Comparison of ENCODE assay signal across 8 mouse cellular contexts in the genomic region with DNA sequence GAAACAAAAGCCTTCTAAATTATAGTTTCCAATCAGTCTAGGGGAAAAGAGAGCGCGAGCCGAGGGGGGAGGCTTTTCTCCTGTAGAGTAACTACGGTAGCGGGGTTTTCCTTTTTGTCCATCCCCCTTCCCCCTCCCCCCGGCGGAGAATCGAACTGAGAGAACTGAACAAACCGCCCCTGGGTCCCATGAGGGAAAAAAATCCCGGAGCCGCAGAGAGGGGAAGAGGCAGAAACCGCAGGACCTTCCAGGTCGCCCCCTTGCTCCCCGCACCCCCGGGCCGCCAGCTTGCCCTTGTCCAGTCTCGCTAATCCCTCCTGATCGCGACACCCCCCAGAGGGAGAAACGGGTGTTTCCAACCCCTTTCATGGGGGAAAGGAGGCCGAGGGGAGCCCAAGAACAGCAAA. TPM values are rescaled to one million over a fixed set of nuclear protein-coding genes. Genes with fewer than 3 reads are reported as not detected.
A peak's percentile ranks its signal among the peaks of the same experiment; 100 is the strongest.
DNase-seq lines count a peak whose midpoint lies in the region; ATAC-seq and TF ChIP-seq lines count a peak whose summit lies in the region.

No protein-coding gene starts in this region.

- H3K4me2 ChIP-seq in forebrain, embryonic 13.5 days, result peak overlapping the region; percentile 75
- peak overlapping the region; percentile 92 for H3K4me2 ChIP-seq in lung, embryonic 16.5 days (ENCODE audit: low read depth, low read length)

- no peaks in the 10 kb centered on the region for H3K27me3 ChIP-seq in G1E (ENCODE audit: insufficient read depth, low read length)
- no peaks in the 10 kb centered on the region for H3K27me3 ChIP-seq in forebrain, embryonic 13.5 days
- no peaks in the 10 kb centered on the region for H3K27me3 ChIP-seq in lung, embryonic 16.5 days (ENCODE audit: control insufficient read depth, insufficient read depth, low read depth, low read length)

- no peak for TF ChIP-seq CTCF in G1E (IDR thresholded peaks at IDR 0.05; ENCODE audit: low read depth, low read length)

- intact Hi-C loops in heart, postnatal 25 days (cut with DNase I), result loop anchor here (5.0 kb wide), 3 partner anchors 61 to 159 kb away; no protein-coding TSS in a partner anchor

- WGBS in forebrain, embryonic 13.5 days, result under 1% methylated on average over 20 of the region's 21 CpGs
- 0% methylated on average over 17 of the region's 21 CpGs for WGBS in lung, embryonic 16.5 days

- no peak for ATAC-seq in G1E (ENCODE audit: extremely low read depth, insufficient number of reproducible peaks, low FRiP score, poor library complexity, severe bottlenecking)
- peak; percentile 11; the same call in 1 of the 2 replicates for ATAC-seq in cerebellum, adult (ENCODE audit: insufficient number of reproducible peaks, low FRiP score, low TSS enrichment)
- peak; percentile 8 for ATAC-seq in forebrain, embryonic 13.5 days
- peak; percentile 4; the same call in 1 of the 2 replicates for ATAC-seq in lung, embryonic 16.5 days (ENCODE audit: low read depth)

- peaks cover 36% of the 10 kb centered on the region for H3K4me1 ChIP-seq in G1E (ENCODE audit: insufficient read depth, low read depth, low read length)
- H3K4me1 ChIP-seq in forebrain, embryonic 13.5 days, result peaks cover 29% of the 10 kb centered on the region
- H3K4me1 ChIP-seq in lung, embryonic 16.5 days (replicated peaks; ENCODE audit: control insufficient read depth, insufficient read depth, low read length), result peaks cover 11% of the 10 kb centered on the region; the same call in 1 of the 2 replicates

- H3K9ac ChIP-seq in forebrain, embryonic 13.5 days, result peak overlapping the region; percentile 87
- H3K9ac ChIP-seq in lung, embryonic 16.5 days (ENCODE audit: low read length), result peak overlapping the region; percentile 80

- peak overlapping the region; percentile 77 for H3K4me3 ChIP-seq in G1E (ENCODE audit: low read depth, low read length)
- peak overlapping the region; percentile 72 for H3K4me3 ChIP-seq in forebrain, embryonic 13.5 days
- H3K4me3 ChIP-seq in lung, embryonic 16.5 days (ENCODE audit: low read length), result peak overlapping the region; percentile 96

- peak; percentile 38 for DNase-seq in G1E (ENCODE audit: low spot score)
- peak; percentile 21 for DNase-seq in heart, postnatal 25 days (ENCODE audit: low spot score)
- peak; percentile 40 for DNase-seq in layer of hippocampus, adult 9-11 months
- DNase-seq in right cerebral cortex, postnatal 14 days, result peak; percentile 62
- peak; percentile 39 to 42 for DNase-seq in urinary bladder, postnatal 36 days (ENCODE audit: low spot score in 2 of 2)

- H3K9me3 ChIP-seq in G1E (replicated peaks), result no peaks in the 10 kb centered on the region
- no peaks in the 10 kb centered on the region for H3K9me3 ChIP-seq in forebrain, embryonic 13.5 days (replicated peaks)
- H3K9me3 ChIP-seq in lung, embryonic 16.5 days (ENCODE audit: control insufficient read depth, low read length), result no peaks in the 10 kb centered on the region

- H3K36me3 ChIP-seq in G1E (replicated peaks), result peaks cover 6% of the 10 kb centered on the region
- no peaks in the 10 kb centered on the region for H3K36me3 ChIP-seq in forebrain, embryonic 13.5 days (ENCODE audit: poor library complexity, severe bottlenecking)
- no peaks in the 10 kb centered on the region for H3K36me3 ChIP-seq in lung, embryonic 16.5 days (ENCODE audit: control insufficient read depth, insufficient read depth, low read length)

- peak overlapping the region; percentile 74 for H3K27ac ChIP-seq in forebrain, embryonic 13.5 days
- H3K27ac ChIP-seq in lung, embryonic 16.5 days (ENCODE audit: low read length), result peak overlapping the region; percentile 81

RNA-seq across cellular contexts. Expression of a gene that starts 0.9 kb away (rescaled TPM):
- 57.4 and 84.2 TPM in 2 replicates for total RNA-seq in G1E (2014; fragmentation: Nextera tagmentation)
- total RNA-seq in G1E (2017), result 27.6 and 30.4 TPM in 2 replicates
- polyA plus RNA-seq in G1E (2012), result 3.8 and 5.6 TPM in 2 replicates
- 10.4 and 12.4 TPM in 2 replicates for polyA plus RNA-seq in forebrain, embryonic 13.5 days (2015; fragmentation: Nextera tagmentation; extraction: Ambion mirVana)
- total RNA-seq in heart, postnatal 25 days (2021), result 10 to 100 TPM; 80.9 to 92.0 TPM
- 3.5 and 4.4 TPM in 2 replicates for polyA plus RNA-seq in lung, embryonic 16.5 days (2015; fragmentation: Nextera tagmentation; extraction: Ambion mirVana)
